Mouse (Mus musculus) lung, adult 2 months (tissue): Measurements from ENCODE around the gene Ucma.

Source experiments
- CTCF ChIP-seq: fragments of 200-500 bp; IDR thresholded peaks from 2 replicates; pipeline ENCODE4 v1.5.1; 2011; ENCODE audit warnings: mild to moderate bottlenecking, low read length, control low read depth; ENCODE audit not compliant: insufficient read depth
- POLR2A ChIP-seq: fragments of 200-500 bp; IDR thresholded peaks from 2 replicates; pipeline ENCODE4 v1.6.1; 2011; ENCODE audit warnings: low read depth, mild to moderate bottlenecking, control low read depth, low read length, borderline replicate concordance; ENCODE audit errors: extremely low read depth

DNA sequence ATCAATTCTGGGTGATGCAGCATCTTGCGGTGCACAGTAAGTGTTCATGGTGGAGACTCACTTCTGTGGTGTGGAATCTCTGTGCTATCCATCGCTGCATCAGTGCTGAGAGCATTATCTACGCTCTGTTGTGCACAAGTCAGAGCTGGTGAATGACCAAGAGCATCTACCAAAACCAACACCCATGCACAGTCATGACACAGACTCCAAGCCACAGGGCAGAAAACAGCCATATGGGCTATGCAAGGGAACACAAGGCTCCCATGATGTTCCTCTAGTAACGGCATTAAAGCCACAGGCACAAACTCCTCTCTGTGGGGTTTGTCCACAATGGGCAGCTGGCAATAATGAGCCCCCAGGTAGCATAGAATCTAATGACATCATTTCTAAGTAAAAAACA is 53.9 kb downstream of the Ucma start:
- no peak for TF ChIP-seq CTCF
- TF ChIP-seq POLR2A = no peak
